ENCODE assay signal across 9 mouse cellular contexts in genomic region chr19:59457951-59458742, GRCm38 (mm10). TPM values are rescaled to one million over a fixed set of nuclear protein-coding genes. Genes with fewer than 3 reads are reported as not detected.
DNase-seq lines count a peak whose midpoint lies in the region; ATAC-seq lines count a peak whose summit lies in the region.
"Had no signal": no experiment of that assay in that cellular context is flagged by ENCODE, and none has a peak within 500 bp of the region (broad histone marks: within the 10 kb centered on the region; RNA-seq: fewer than 3 reads in every experiment).

TSS of gene Emx2 (plus strand) at chr19:59458372.

- peak; percentile 77 for ATAC-seq in embryonic facial prominence, embryonic 14.5 days (ENCODE audit: low read depth)
- ATAC-seq in heart, embryonic 15.5 days (replicated peaks; ENCODE audit: insufficient number of reproducible peaks, insufficient read depth, low FRiP score, low read depth): no peak; the same call in 1 of the 2 replicates
- no peak for ATAC-seq in liver, embryonic 13.5 days (ENCODE audit: low read depth)

- H3K4me1 ChIP-seq in embryonic facial prominence, embryonic 14.5 days (ENCODE audit: control insufficient read depth, insufficient read depth, low read length): no peaks in the 10 kb centered on the region
- peaks cover 23% of the 10 kb centered on the region for H3K4me1 ChIP-seq in heart, embryonic 15.5 days (replicated peaks)
- peaks cover 3% of the 10 kb centered on the region; the same call in 1 of the 2 replicates for H3K4me1 ChIP-seq in liver, embryonic 13.5 days (replicated peaks)

- H3K9ac ChIP-seq in embryonic facial prominence, embryonic 14.5 days (ENCODE audit: low read depth, low read length): peak within 1 kb of the TSS; percentile 79
- H3K9ac ChIP-seq in heart, embryonic 15.5 days: no peak within 1 kb of the TSS
- no peak within 1 kb of the TSS for H3K9ac ChIP-seq in liver, embryonic 13.5 days

- H3K9me3 ChIP-seq in embryonic facial prominence, embryonic 14.5 days (ENCODE audit: control insufficient read depth, low read length): no peaks in the 10 kb centered on the region
- H3K9me3 ChIP-seq in heart, embryonic 15.5 days (replicated peaks): no peaks in the 10 kb centered on the region
- H3K9me3 ChIP-seq in liver, embryonic 13.5 days (replicated peaks): no peaks in the 10 kb centered on the region

- under 1% methylated on average over 41 of the region's 58 CpGs for WGBS in embryonic facial prominence, embryonic 14.5 days
- under 1% methylated on average over 58 of the region's 58 CpGs for WGBS in heart, embryonic 15.5 days
- WGBS in liver, embryonic 13.5 days (ENCODE audit: insufficient replicate concordance): 2% methylated on average over 54 of the region's 58 CpGs

- peaks cover 81% of the 10 kb centered on the region for H3K27me3 ChIP-seq in embryonic facial prominence, embryonic 14.5 days (replicated peaks; ENCODE audit: control insufficient read depth, insufficient read depth, low read length)
- peaks cover 98% of the 10 kb centered on the region for H3K27me3 ChIP-seq in heart, embryonic 15.5 days
- peaks cover 100% of the 10 kb centered on the region for H3K27me3 ChIP-seq in liver, embryonic 13.5 days

- H3K27ac ChIP-seq in embryonic facial prominence, embryonic 14.5 days (replicated peaks; ENCODE audit: low read depth, low read length): peak within 1 kb of the TSS; percentile 86
- no peak within 1 kb of the TSS for H3K27ac ChIP-seq in heart, embryonic 15.5 days
- no peak within 1 kb of the TSS for H3K27ac ChIP-seq in liver, embryonic 13.5 days

- H3K36me3 ChIP-seq in embryonic facial prominence, embryonic 14.5 days (ENCODE audit: control insufficient read depth, insufficient read depth, low read length): no peaks in the 10 kb centered on the region
- no peaks in the 10 kb centered on the region for H3K36me3 ChIP-seq in heart, embryonic 15.5 days
- no peaks in the 10 kb centered on the region for H3K36me3 ChIP-seq in liver, embryonic 13.5 days

- peak within 1 kb of the TSS; percentile 55 for H3K4me2 ChIP-seq in embryonic facial prominence, embryonic 14.5 days (ENCODE audit: low read depth, low read length)
- peak within 1 kb of the TSS; percentile 59 for H3K4me2 ChIP-seq in heart, embryonic 15.5 days
- peak within 1 kb of the TSS; percentile 34 for H3K4me2 ChIP-seq in liver, embryonic 13.5 days

- peak; percentile 47 for DNase-seq in lung, postnatal 10 days
- no peak for DNase-seq in lung, adult 18-20 months
- DNase-seq in embryonic facial prominence, embryonic 14.5 days (ENCODE audit: low spot score): peak; percentile 93
- peak; percentile 88 to 96 for DNase-seq in kidney, postnatal 25 days
- no peak for DNase-seq in liver, embryonic 13.5 days
- DNase-seq in right cerebral cortex, postnatal 25 days: peak; percentile 58
- no peak for DNase-seq in spleen, adult 12 weeks (ENCODE audit: low spot score)

- H3K4me3 ChIP-seq in embryonic facial prominence, embryonic 14.5 days (ENCODE audit: low read depth, low read length): peak within 1 kb of the TSS; percentile 53
- H3K4me3 ChIP-seq in heart, embryonic 15.5 days: peak within 1 kb of the TSS; percentile 37
- peak within 1 kb of the TSS; percentile 22 for H3K4me3 ChIP-seq in liver, embryonic 13.5 days (replicated peaks)

RNA-seq across cellular contexts. Expression of gene Emx2, which starts in this region (rescaled TPM):
- polyA plus RNA-seq in embryonic facial prominence, embryonic 14.5 days (2014; fragmentation: Nextera tagmentation; extraction: Ambion mirVana): 6.9 and 7.5 TPM in 2 replicates
- not detected in 2 replicates for polyA plus RNA-seq in heart, embryonic 15.5 days (2015; fragmentation: Nextera tagmentation; extraction: Ambion mirVana)
- not detected in 2 replicates for polyA plus RNA-seq in liver, embryonic 13.5 days (2015; fragmentation: Nextera tagmentation; extraction: Ambion mirVana)
- polyA plus RNA-seq: spleen, adult 2 months had no signal

Comparison
In these comparisons a context has a peak if more than half of its experiments do, and no peak if none do; other contexts are left out.
1. DNase-seq: peak in lung, postnatal 10 days (single experiment), embryonic facial prominence, embryonic 14.5 days (single experiment), kidney, postnatal 25 days (2 of 2) and right cerebral cortex, postnatal 25 days (single experiment); none in lung, adult 18-20 months (0 of 2), liver, embryonic 13.5 days (single experiment) and spleen, adult 12 weeks (single experiment).
2. Peak in every context shown above with its lines, with median percentiles within 50 percentile points of each other: H3K4me2 ChIP-seq and H3K4me3 ChIP-seq.